Mouse (Mus musculus): ENCODE measurements around the gene Kctd3. TPM values are rescaled to one million over a fixed set of nuclear protein-coding genes. Genes with fewer than 3 reads are reported as not detected.

Gene Kctd3
- 11.5 TPM for polyA plus RNA-seq (2017; shearing (Covaris generic))

GRCm38 (mm10) chr1:189007239-189007979, at the start of gene Kctd3:
Gene Kctd3 (minus strand): TSS chr1:189007841.

Data from CD4-positive, CD25-positive, alpha-beta regulatory T cell (primary cell).